Mouse (Mus musculus): ENCODE measurements at regions not wholly inside any gene's neighbourhood (a gene's known extent, or its start where the extent isn't known, plus 50 kb on each side); places are given as distances from the start of the nearest gene placed in this dataset.

GRCm38 (mm10) chr6:84324185-84324584 is 269.5 kb downstream of the Cyp26b1 start:
- Histone ChIP-seq H3K9ac (replicated peaks; ENCODE audit: low read depth) (no peak overlapping the region), H3K4me1 (ENCODE audit: insufficient read depth, low read depth, low read length) (peaks cover 2% of the 10 kb centered on the region; the same call in 1 of the 2 replicates), H3K27ac (ENCODE audit: low read length) (no peak overlapping the region), H3K27me3 (replicated peaks; ENCODE audit: insufficient read depth, low read length) (no peaks in the 10 kb centered on the region), H3K4me2 (replicated peaks; ENCODE audit: low read depth, low read length) (no peak overlapping the region), H3K36me3 (ENCODE audit: insufficient read depth, low read length) (no peaks in the 10 kb centered on the region), H3K9me3 (ENCODE audit: low read length) (no peaks in the 10 kb centered on the region), H3K4me3 (ENCODE audit: low read depth, low read length) (no peak overlapping the region)
- no peak for DNase-seq (ENCODE audit: low spot score)
- WGBS: 88% methylated on average over 4 of the region's 4 CpGs
- ATAC-seq: no peak
- TF ChIP-seq EP300 (IDR thresholded peaks at IDR 0.05): no peak
- no peak for TF ChIP-seq CTCF (IDR thresholded peaks at IDR 0.05)

GRCm38 (mm10) chr6:84322528-84322927 is 271.2 kb downstream of the Cyp26b1 start:
- DNase-seq (ENCODE audit: low spot score) (no peak), ATAC-seq (no peak)
- 83% methylated on average over 4 of the region's 4 CpGs for WGBS
- H3K27ac ChIP-seq (ENCODE audit: low read length): no peak overlapping the region
- 0 out of 2 replicates have a peak, but pooled peaks cover 2% of the 10 kb centered on the region for H3K4me1 ChIP-seq (ENCODE audit: insufficient read depth, low read depth, low read length)
- no peak overlapping the region for H3K9ac ChIP-seq (replicated peaks; ENCODE audit: low read depth)
- H3K4me3 ChIP-seq (ENCODE audit: low read depth, low read length): no peak overlapping the region
- no peak overlapping the region for H3K4me2 ChIP-seq (replicated peaks; ENCODE audit: low read depth, low read length)
- no peaks in the 10 kb centered on the region for H3K9me3 ChIP-seq (ENCODE audit: low read length)
- no peaks in the 10 kb centered on the region for H3K27me3 ChIP-seq (replicated peaks; ENCODE audit: insufficient read depth, low read length)
- H3K36me3 ChIP-seq (ENCODE audit: insufficient read depth, low read length): no peaks in the 10 kb centered on the region
- TF ChIP-seq EP300 (IDR thresholded peaks at IDR 0.05): no peak
- TF ChIP-seq CTCF (IDR thresholded peaks at IDR 0.05): no peak

- H3K27ac ChIP-seq (ENCODE audit: low read length): no peak overlapping the region
- no peaks in the 10 kb centered on the region for H3K9me3 ChIP-seq (ENCODE audit: low read length)
- no peaks in the 10 kb centered on the region for H3K27me3 ChIP-seq (replicated peaks; ENCODE audit: insufficient read depth, low read length)
- H3K36me3 ChIP-seq (ENCODE audit: insufficient read depth, low read length): no peaks in the 10 kb centered on the region
- no peak overlapping the region for H3K9ac ChIP-seq (replicated peaks; ENCODE audit: low read depth)
- no peak overlapping the region for H3K4me3 ChIP-seq (ENCODE audit: low read depth, low read length)
- TF ChIP-seq EP300 (IDR thresholded peaks at IDR 0.05) (no peak), CTCF (IDR thresholded peaks at IDR 0.05) (peak; percentile 72)
- no peak overlapping the region for H3K4me2 ChIP-seq (replicated peaks; ENCODE audit: low read depth, low read length)
- peak; percentile 57 for DNase-seq (ENCODE audit: low spot score)
- H3K4me1 ChIP-seq (ENCODE audit: insufficient read depth, low read depth, low read length): no peaks in the 10 kb centered on the region
- 60% methylated on average over 1 of the region's 1 CpGs for WGBS
- no peak for ATAC-seq
Measured at GRCm38 (mm10) chr6:84320586-84320985, 273.1 kb downstream of the Cyp26b1 start.

GRCm38 (mm10) chr6:84318774-84319173 is 274.9 kb downstream of the Cyp26b1 start:
- DNase-seq (ENCODE audit: low spot score) (peak; percentile 66), ATAC-seq (peak; percentile 70)
- no peaks in the 10 kb centered on the region for H3K36me3 ChIP-seq (ENCODE audit: insufficient read depth, low read length)
- H3K9me3 ChIP-seq (ENCODE audit: low read length): no peaks in the 10 kb centered on the region
- H3K4me2 ChIP-seq (replicated peaks; ENCODE audit: low read depth, low read length): no peak overlapping the region
- no peak overlapping the region for H3K4me3 ChIP-seq (ENCODE audit: low read depth, low read length)
- H3K4me1 ChIP-seq (ENCODE audit: insufficient read depth, low read depth, low read length): no peaks in the 10 kb centered on the region
- no peak overlapping the region for H3K9ac ChIP-seq (replicated peaks; ENCODE audit: low read depth)
- TF ChIP-seq EP300 (IDR thresholded peaks at IDR 0.05): no peak
- no peak overlapping the region for H3K27ac ChIP-seq (ENCODE audit: low read length)
- 14% methylated on average over 4 of the region's 4 CpGs for WGBS
- H3K27me3 ChIP-seq (replicated peaks; ENCODE audit: insufficient read depth, low read length): no peaks in the 10 kb centered on the region

GRCm38 (mm10) chr6:84317026-84317425 is 276.7 kb downstream of the Cyp26b1 start:
- H3K36me3 ChIP-seq (ENCODE audit: insufficient read depth, low read length): no peaks in the 10 kb centered on the region
- WGBS: 80% methylated on average over 1 of the region's 1 CpGs
- DNase-seq (ENCODE audit: low spot score) (peak; percentile 37), ATAC-seq (no peak)
- no peaks in the 10 kb centered on the region for H3K27me3 ChIP-seq (replicated peaks; ENCODE audit: insufficient read depth, low read length)
- no peak overlapping the region for H3K4me2 ChIP-seq (replicated peaks; ENCODE audit: low read depth, low read length)
- no peak overlapping the region for H3K4me3 ChIP-seq (ENCODE audit: low read depth, low read length)
- no peak overlapping the region for H3K27ac ChIP-seq (ENCODE audit: low read length)
- H3K9me3 ChIP-seq (ENCODE audit: low read length): no peaks in the 10 kb centered on the region
- TF ChIP-seq CTCF (IDR thresholded peaks at IDR 0.05) (peak; percentile 70), EP300 (IDR thresholded peaks at IDR 0.05) (no peak)
- no peak overlapping the region for H3K9ac ChIP-seq (replicated peaks; ENCODE audit: low read depth)
- no peaks in the 10 kb centered on the region for H3K4me1 ChIP-seq (ENCODE audit: insufficient read depth, low read depth, low read length)

- no peaks in the 10 kb centered on the region for H3K27me3 ChIP-seq (replicated peaks; ENCODE audit: insufficient read depth, low read length)
- no peaks in the 10 kb centered on the region for H3K4me1 ChIP-seq (ENCODE audit: insufficient read depth, low read depth, low read length)
- no peak overlapping the region for H3K9ac ChIP-seq (replicated peaks; ENCODE audit: low read depth)
- H3K4me2 ChIP-seq (replicated peaks; ENCODE audit: low read depth, low read length): no peak overlapping the region
- H3K9me3 ChIP-seq (ENCODE audit: low read length): no peaks in the 10 kb centered on the region
- H3K4me3 ChIP-seq (ENCODE audit: low read depth, low read length): no peak overlapping the region
- 63% methylated on average over 8 of the region's 8 CpGs for WGBS
- TF ChIP-seq EP300 (IDR thresholded peaks at IDR 0.05) (no peak), CTCF (IDR thresholded peaks at IDR 0.05) (no peak)
- ATAC-seq (no peak), DNase-seq (ENCODE audit: low spot score) (no peak)
- H3K27ac ChIP-seq (ENCODE audit: low read length): no peak overlapping the region
- H3K36me3 ChIP-seq (ENCODE audit: insufficient read depth, low read length): no peaks in the 10 kb centered on the region
Measured at GRCm38 (mm10) chr6:84315175-84315912, 278.4 kb downstream of the Cyp26b1 start.

All from lung, postnatal 0 days (tissue).